Mouse (Mus musculus) limb, embryonic 10.5 days (tissue): Measurements from ENCODE around the gene Plau. TPM values are rescaled to one million over a fixed set of nuclear protein-coding genes. Genes with fewer than 3 reads are reported as not detected.

ENCODE experiments used
- DNase-seq: peaks from one replicate; pipeline ENCODE4 v3.0.0-alpha.2; 2017; ENCODE audit warnings: low spot score
- H3K27ac ChIP-seq: fragments of 300-500 bp; sonication (generic); 2 replicates; pipeline ENCODE4 v1.5.1; 2016; ENCODE audit warnings: mild to moderate bottlenecking
- H3K27me3 ChIP-seq: fragments of 300-500 bp; sonication (generic); 2 replicates; pipeline ENCODE4 v1.6.1; 2016; ENCODE audit warnings: low read depth, mild to moderate bottlenecking; ENCODE audit not compliant: poor library complexity, severe bottlenecking
- H3K36me3 ChIP-seq: fragments of 300-500 bp; sonication (generic); 2 replicates; pipeline ENCODE4 v1.6.1; 2016; ENCODE audit warnings: mild to moderate bottlenecking, moderate library complexity
- H3K4me1 ChIP-seq: fragments of 300-500 bp; sonication (generic); 2 replicates; pipeline ENCODE4 v1.6.1; 2016
- H3K4me3 ChIP-seq: fragments of 300-500 bp; sonication (generic); 2 replicates; pipeline ENCODE4 v1.5.1; 2016; ENCODE audit warnings: mild to moderate bottlenecking, moderate library complexity
- H3K9me3 ChIP-seq: fragments of 300-500 bp; sonication (generic); replicated peaks from 2 replicates; pipeline ENCODE4 v1.6.1; 2016; ENCODE audit warnings: mild to moderate bottlenecking
- WGBS: fragments of 180-500 bp; shearing (Covaris S2); methylation state at CpG from one replicate; pipeline ENCODE4 v1.1.7; 2016; 5-methylcytosine and 5-hydroxymethylcytosine counted together
- polyA plus RNA-seq: library from polyadenylated mRNA; unstranded; fragments of >200 nt; fragmentation: Nextera tagmentation; extraction: Ambion mirVana; gene quantifications from 2 replicates; pipeline ENCODE4 v1.2.1, GENCODE M21; 2016

Plau gene
- polyA plus RNA-seq, 1 experiment from 2014 or later = 0.55 TPM

DNA sequence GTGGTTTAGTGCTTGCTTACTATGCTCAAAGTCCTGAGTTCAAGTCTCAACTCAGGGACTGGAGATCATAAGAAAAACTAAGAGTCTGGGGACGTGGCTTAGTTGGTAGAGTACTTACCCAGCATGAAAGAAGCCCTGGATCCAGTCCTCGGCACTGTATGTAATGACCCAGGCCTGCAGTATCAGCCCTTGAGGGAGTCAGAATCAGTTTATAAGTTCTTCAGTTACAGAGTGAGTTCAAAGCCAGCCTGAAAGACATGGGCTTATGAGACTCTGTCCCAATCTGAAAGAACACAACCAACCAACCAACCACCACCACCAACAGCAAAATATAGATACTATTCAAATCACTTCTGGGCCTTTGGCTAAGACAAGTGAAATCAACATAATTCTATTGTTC lies 5.1 kb downstream of the Plau start:
- no peak for DNase-seq
- H3K36me3 ChIP-seq = no peaks in the 10 kb centered on the region
- peaks cover 27% of the 10 kb centered on the region for H3K27me3 ChIP-seq
- peaks cover 22% of the 10 kb centered on the region for H3K4me1 ChIP-seq
- no peaks in the 10 kb centered on the region for H3K9me3 ChIP-seq
- 84% methylated on average over 2 of the region's 2 CpGs for WGBS
- no peak overlapping the region for H3K27ac ChIP-seq
- H3K4me3 ChIP-seq = no peak overlapping the region

DNA sequence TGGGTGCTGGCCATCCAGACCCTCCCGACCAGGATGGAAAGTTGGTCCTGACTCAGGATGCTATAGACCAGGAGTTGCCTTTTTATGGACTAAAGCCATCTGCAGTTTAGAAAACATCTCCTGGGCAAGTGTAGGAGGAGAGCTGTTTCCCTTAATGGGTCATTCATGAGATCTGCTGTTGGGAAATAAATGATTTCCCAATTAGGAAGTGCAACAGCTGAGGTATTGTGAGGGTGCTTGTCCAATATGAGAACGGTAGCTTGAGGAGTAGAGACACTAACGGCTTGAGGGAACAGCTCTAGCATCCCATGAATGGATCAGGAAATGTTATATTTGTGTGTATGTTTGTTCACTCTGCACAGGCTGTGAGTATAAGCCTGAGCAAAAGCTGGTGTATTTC lies 6.2 kb downstream of the Plau start:
- Histone ChIP-seq H3K4me1 (peaks cover 11% of the 10 kb centered on the region), H3K27ac (no peak overlapping the region), H3K36me3 (no peaks in the 10 kb centered on the region), H3K27me3 (peaks cover 19% of the 10 kb centered on the region), H3K4me3 (no peak overlapping the region), H3K9me3 (no peaks in the 10 kb centered on the region)
- 89% methylated on average over 3 of the region's 3 CpGs for WGBS
- no peak for DNase-seq

DNA sequence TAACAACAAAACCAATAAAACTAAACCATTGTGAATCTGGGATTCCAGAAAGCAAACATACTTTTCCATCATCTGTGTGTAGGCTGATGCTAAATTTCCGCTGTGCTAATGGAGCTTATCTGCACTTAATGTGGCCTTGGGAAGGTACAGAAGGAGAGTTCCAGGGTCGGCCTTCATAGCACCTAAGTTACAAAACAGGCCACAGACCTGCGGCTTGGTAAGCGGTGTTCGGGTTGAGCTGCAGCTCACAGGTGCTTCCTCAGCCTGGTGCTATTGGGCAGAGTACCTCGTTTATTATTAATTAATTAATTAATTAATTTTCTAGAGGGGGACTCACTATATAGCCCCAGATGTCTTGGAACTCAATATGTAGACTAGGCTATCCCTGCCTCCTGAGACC lies 7.7 kb downstream of the Plau start:
- peaks cover 9% of the 10 kb centered on the region; the same call in 1 of the 2 replicates for H3K4me1 ChIP-seq
- H3K36me3 ChIP-seq = no peaks in the 10 kb centered on the region
- H3K27ac ChIP-seq = no peak overlapping the region
- WGBS = 88% methylated on average over 6 of the region's 6 CpGs
- no peaks in the 10 kb centered on the region for H3K9me3 ChIP-seq
- DNase-seq = no peak
- no peak overlapping the region for H3K4me3 ChIP-seq
- peaks cover 4% of the 10 kb centered on the region; the same call in 1 of the 2 replicates for H3K27me3 ChIP-seq

DNA sequence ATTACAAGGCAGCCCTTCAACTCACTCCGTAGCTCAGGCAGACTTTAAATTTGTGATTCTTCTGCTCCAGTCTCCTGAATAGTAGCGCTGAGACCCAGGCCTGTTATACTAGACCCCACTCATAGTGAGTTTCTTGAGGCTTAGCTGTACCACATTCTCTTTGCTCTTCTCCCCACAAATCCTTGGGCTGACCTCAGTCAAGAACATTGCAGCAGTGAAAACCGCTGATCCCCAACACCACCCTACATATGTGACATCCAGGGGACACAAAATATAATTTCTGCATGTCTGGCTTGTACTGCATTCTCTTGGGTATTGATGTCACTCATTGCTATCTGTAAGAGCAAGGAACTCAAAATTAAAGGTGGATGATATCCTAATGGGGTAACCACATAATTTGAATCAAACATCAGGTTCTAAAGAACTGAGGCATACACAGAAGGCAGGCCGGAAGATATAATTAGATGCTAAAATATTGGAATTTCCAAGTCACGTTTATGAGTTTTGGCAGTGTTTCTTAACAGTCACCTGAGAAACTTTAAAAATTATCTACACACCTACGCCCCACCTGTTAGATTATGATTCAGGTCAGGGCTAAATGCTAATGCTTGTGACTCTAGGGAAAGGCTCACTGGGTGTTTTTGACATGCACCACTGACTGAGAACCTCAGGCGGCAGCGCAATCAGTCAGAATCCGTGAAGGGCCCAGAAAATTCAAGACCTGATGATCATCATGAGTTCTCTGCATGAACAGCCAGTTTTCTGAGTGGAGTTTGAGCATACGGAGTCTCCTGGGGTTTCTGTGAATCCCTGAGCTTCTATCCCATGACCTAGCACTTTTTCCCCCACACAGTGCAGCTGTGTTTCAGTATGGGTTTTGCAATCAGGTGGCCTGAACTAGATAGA lies 8.5 kb downstream of the Plau start:
- DNase-seq = no peak
- H3K36me3 ChIP-seq = no peaks in the 10 kb centered on the region
- no peaks in the 10 kb centered on the region for H3K9me3 ChIP-seq
- peaks cover 9% of the 10 kb centered on the region; the same call in 1 of the 2 replicates for H3K4me1 ChIP-seq
- H3K27ac ChIP-seq = no peak overlapping the region
- no peak overlapping the region for H3K4me3 ChIP-seq
- H3K27me3 ChIP-seq = no peaks in the 10 kb centered on the region
- WGBS = 92% methylated on average over 10 of the region's 10 CpGs

DNA sequence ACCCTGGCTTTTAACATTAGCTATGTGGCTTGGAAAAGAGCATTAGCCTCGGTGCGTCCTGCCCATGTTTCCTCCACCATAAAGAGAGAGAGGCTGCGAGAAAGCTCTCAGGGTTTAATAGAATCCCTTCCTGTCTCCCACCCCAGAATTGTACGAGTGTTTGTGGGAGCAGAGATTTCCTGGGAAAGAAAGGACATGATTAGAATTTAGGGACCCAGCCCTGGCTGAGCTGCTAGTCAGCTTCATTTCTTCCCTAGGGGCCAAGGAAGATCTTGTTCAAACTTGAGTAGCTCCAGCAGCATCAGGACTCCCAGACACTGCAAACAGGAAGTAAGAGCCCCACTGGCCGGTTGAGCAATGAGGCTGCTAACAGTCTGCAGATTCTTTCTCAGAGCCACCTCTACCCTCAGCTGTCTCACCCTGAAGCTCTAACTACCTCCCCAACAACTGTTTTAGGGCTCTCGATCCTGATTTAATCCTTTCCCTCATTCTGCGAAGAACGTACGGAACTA lies 9.2 kb downstream of the Plau start:
- Histone ChIP-seq H3K4me3 (no peak overlapping the region), H3K27ac (no peak overlapping the region; the same call in 1 of the 2 replicates), H3K4me1 (peaks cover 9% of the 10 kb centered on the region; the same call in 1 of the 2 replicates), H3K9me3 (no peaks in the 10 kb centered on the region), H3K36me3 (no peaks in the 10 kb centered on the region), H3K27me3 (no peaks in the 10 kb centered on the region)
- no peak for DNase-seq
- 76% methylated on average over 9 of the region's 9 CpGs for WGBS

DNA sequence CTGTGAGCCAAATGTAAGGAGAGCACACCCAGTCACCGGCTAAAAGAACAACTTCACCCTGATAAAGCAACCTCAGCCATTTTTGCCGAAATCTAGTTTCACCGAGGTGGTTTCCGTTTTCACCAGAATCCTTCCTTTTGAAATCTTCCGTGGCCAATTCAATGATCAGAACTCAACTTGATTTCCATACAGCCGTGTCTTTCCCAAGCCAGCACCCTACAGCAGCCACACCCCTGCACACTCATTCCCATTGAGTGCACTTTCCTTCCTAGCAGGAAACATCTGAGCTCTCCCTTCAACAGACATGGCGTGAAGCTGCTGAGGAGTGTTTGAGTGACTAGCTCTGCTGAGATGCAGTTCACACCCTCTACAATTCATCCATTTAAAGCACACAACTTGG lies 9.8 kb downstream of the Plau start:
- no peak overlapping the region for H3K4me3 ChIP-seq
- H3K27me3 ChIP-seq = no peaks in the 10 kb centered on the region
- no peaks in the 10 kb centered on the region for H3K36me3 ChIP-seq
- H3K9me3 ChIP-seq = no peaks in the 10 kb centered on the region
- no peak overlapping the region; the same call in 1 of the 2 replicates for H3K27ac ChIP-seq
- WGBS = 83% methylated on average over 7 of the region's 7 CpGs
- no peak for DNase-seq
- H3K4me1 ChIP-seq = peaks cover 9% of the 10 kb centered on the region; the same call in 1 of the 2 replicates

DNA sequence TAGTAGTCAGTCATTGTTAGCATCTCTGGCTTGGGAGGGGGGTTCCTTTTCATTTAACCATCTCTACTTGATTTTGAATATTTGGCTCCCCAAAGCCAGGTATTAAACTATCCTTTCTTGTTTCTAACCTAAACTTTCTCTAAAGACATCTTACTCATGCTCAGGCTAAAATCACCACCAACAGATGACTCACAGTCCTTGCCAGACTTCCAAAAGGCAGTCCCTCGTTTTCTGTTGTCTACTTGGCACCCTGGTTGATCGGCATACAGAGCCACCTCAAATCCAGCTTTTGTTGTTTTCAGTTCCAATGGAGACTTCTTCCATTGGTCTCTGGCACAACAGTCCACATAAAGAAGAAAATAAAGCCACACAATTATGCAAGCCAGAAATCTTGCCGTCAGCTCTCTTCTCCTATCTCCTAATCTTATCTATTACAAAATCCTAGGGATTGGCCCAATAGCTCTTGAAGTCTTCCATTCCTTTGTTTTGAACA lies 11.2 kb downstream of the Plau start:
- H3K4me1 ChIP-seq = peaks cover 9% of the 10 kb centered on the region; the same call in 1 of the 2 replicates
- 87% methylated on average over 3 of the region's 3 CpGs for WGBS
- H3K36me3 ChIP-seq = no peaks in the 10 kb centered on the region
- H3K4me3 ChIP-seq = no peak overlapping the region
- no peaks in the 10 kb centered on the region for H3K27me3 ChIP-seq
- DNase-seq = no peak
- H3K9me3 ChIP-seq = no peaks in the 10 kb centered on the region
- no peak overlapping the region for H3K27ac ChIP-seq

DNA sequence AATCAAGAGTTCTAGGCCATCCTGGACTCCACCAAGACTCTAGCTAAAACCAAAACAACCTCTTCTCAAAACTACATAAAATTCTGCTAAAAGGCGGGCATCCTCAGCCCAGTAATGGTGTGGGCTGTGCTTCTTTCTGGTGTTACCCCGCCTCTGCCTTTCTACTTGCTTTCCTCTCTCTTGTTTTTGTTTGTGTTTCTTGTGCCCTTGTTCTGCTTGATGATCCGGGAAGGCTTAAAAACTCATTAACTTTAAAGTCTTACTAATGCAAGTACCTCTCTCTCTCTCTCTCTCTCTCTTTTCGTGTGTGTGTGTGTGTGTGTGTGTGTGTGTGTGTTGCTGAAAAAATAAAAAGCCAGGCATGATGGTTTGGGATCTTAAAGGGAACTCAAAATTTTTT lies 13.3 kb downstream of the Plau start:
- DNase-seq = no peak
- Histone ChIP-seq H3K9me3 (no peaks in the 10 kb centered on the region), H3K4me3 (no peak overlapping the region), H3K27me3 (no peaks in the 10 kb centered on the region), H3K36me3 (no peaks in the 10 kb centered on the region), H3K27ac (no peak overlapping the region), H3K4me1 (peaks cover 9% of the 10 kb centered on the region; the same call in 1 of the 2 replicates)
- 66% methylated on average over 4 of the region's 4 CpGs for WGBS

DNA sequence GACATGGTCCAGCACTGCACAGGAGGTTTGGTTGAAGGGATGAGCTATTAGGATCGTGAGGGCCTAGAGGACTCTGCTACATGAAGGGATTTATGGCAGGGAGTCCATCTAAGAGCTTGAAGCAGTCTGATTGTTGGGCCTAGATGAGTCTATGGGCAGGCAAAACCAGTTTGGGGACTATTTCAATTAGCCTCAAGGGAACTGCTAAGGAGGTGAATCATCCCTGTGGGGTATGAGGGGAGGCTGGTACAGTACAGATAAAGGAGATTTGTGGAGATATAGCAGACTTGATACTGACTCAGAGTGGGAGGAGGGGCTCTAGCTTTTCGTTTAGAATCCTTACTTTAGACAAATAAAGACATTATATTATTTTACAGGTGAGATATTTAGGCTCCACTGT lies 14.0 kb downstream of the Plau start:
- DNase-seq = no peak
- no peaks in the 10 kb centered on the region for H3K36me3 ChIP-seq
- no peak overlapping the region for H3K4me3 ChIP-seq
- 72% methylated on average over 2 of the region's 2 CpGs for WGBS
- no peaks in the 10 kb centered on the region for H3K27me3 ChIP-seq
- peaks cover 5% of the 10 kb centered on the region; the same call in 1 of the 2 replicates for H3K4me1 ChIP-seq
- H3K9me3 ChIP-seq = no peaks in the 10 kb centered on the region
- no peak overlapping the region for H3K27ac ChIP-seq

DNA sequence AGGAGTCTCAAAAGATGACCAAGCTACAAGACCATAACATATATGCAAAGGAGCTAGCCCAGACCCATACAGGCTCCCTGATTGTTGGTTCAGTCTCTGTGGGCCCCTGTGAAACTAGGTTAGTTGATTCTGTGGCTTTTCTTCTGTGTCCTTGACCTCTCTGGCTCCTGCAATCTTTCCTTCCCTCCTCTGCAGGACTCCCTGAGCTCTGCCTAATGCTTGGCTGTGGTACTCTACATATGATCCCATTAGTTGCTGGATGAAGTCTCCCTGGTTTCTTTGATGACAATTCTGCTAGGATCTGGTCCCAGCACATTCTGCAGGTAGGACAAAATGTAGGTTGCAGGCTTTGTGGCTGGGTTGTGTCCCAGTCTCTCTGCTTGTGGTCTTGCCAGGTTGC lies 15.3 kb downstream of the Plau start:
- no peaks in the 10 kb centered on the region for H3K36me3 ChIP-seq
- DNase-seq = no peak
- H3K4me1 ChIP-seq = no peaks in the 10 kb centered on the region
- no peak overlapping the region for H3K4me3 ChIP-seq
- H3K27me3 ChIP-seq = no peaks in the 10 kb centered on the region
- no peaks in the 10 kb centered on the region for H3K9me3 ChIP-seq
- no peak overlapping the region for H3K27ac ChIP-seq

DNA sequence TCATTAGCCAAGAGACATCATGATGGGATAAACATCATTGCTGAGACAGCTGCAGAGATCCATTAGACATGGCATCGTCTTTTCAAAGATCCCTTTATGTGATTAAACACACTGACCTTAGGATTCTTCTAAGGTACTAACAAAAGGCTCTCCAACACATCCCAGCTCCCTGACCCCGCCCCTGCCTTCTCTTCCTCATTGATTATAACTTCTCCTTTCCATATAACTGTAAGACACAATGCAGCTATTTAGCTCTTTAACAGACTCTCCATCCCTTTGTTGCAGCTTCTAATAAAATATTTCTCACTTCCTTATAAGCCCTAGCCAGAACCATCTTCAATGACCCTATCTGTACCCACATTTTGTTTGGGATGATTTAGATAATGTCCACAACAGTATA lies 24.7 kb downstream of the Plau start:
- Histone ChIP-seq H3K4me3 (no peak overlapping the region), H3K27ac (no peak overlapping the region), H3K9me3 (no peaks in the 10 kb centered on the region), H3K4me1 (no peaks in the 10 kb centered on the region), H3K27me3 (no peaks in the 10 kb centered on the region), H3K36me3 (no peaks in the 10 kb centered on the region)
- no peak for DNase-seq
- WGBS = 85% methylated on average over 2 of the region's 2 CpGs

DNA sequence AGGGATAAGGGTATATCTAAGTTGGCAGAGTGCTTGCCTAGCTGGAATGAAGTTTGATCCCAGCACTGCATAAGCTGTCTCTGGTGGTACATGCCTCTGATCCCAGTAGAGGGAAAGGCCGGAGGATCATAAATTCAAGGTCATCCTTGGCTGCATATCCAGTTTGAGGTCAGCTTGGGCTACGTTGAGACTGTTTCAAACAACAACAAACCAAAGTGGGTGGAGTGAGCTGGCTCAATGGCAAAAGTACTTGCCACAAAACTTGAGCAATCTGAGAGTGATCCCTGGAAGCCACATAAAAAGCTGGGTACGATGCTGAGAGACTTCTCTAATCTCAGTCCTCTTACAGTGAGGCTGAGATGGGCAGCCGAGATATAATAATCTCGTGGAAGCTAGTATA lies 25.1 kb downstream of the Plau start:
- WGBS = 92% methylated on average over 5 of the region's 5 CpGs
- no peaks in the 10 kb centered on the region for H3K36me3 ChIP-seq
- no peak for DNase-seq
- H3K27ac ChIP-seq = no peak overlapping the region
- no peaks in the 10 kb centered on the region for H3K9me3 ChIP-seq
- no peak overlapping the region for H3K4me3 ChIP-seq
- H3K27me3 ChIP-seq = no peaks in the 10 kb centered on the region
- no peaks in the 10 kb centered on the region for H3K4me1 ChIP-seq

DNA sequence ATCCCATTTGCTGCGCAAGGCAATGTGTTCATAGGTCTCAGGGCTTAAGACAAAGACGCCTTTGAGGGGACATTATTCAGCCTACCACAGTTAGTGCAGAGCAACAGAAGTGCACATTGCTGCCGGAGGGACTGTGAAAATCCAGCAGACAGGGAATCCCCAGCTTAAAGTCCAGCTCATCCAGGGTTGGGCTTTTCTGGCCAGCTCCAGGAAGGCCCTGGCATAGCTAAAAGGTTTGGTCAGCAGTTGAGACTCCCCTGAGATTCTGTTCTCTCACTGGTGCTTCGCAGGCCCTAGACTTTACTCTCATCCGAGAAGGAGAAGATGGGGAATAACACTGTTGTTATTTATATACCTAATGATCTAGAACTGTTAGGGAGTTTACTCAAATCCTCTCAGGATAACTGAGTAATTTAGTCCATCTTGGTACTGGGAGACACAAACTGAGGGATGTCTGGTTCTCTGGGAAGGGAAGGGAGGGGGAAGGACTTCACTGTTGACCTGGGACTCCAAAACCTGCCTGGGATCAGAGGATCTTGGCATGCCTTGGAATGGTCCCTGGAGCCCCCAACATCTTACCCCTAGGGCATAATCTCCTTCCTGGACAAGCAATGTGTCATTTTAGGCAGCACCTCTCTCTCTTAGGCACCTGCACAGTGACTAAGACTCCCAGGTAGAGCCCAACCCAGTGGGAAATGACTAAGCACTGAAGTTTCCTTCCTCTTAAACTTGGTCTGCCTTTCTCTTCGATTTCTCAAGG lies 27.0 kb downstream of the Plau start:
- DNase-seq = no peak
- no peaks in the 10 kb centered on the region for H3K27me3 ChIP-seq
- no peaks in the 10 kb centered on the region for H3K4me1 ChIP-seq
- H3K4me3 ChIP-seq = no peak overlapping the region
- H3K27ac ChIP-seq = no peak overlapping the region
- no peaks in the 10 kb centered on the region for H3K36me3 ChIP-seq
- H3K9me3 ChIP-seq = no peaks in the 10 kb centered on the region
- WGBS = 82% methylated on average over 6 of the region's 6 CpGs
